Mouse (Mus musculus) mouse trophoblast stem cell (cell line): Measurements from ENCODE around the gene Naxe.

Experiments used
- in situ Hi-C, 2 experiments: fragments of 300-500 bp; cut with MseI, MboI; formaldehyde crosslinking; loops; 2 replicates in 1 of 2; 3 replicates in 1 of 2; pipeline ENCODE4 v1.15.1; 2025

Gene Naxe

GRCm38 (mm10) chr3:88057902-88058696, at the start of gene Naxe:
Gene Naxe (minus strand): TSS chr3:88058495.
- in situ Hi-C loops = no loop called here

GRCm38 (mm10) chr3:88106126-88106525, 47.8 kb upstream of the Naxe start:
- in situ Hi-C loops = no loop called here

- in situ Hi-C loops = no loop called here
Observed at GRCm38 (mm10) chr3:88102611-88103010, 44.3 kb upstream of the Naxe start.

GRCm38 (mm10) chr3:88102196-88102595, 43.9 kb upstream of the Naxe start:
- in situ Hi-C loops = no loop called here

- in situ Hi-C loops = no loop called here
Observed at GRCm38 (mm10) chr3:88101736-88102135, 43.4 kb upstream of the Naxe start.

- in situ Hi-C loops = no loop called here
Observed at GRCm38 (mm10) chr3:88100251-88100650, 42.0 kb upstream of the Naxe start.

GRCm38 (mm10) chr3:88097666-88098065, 39.4 kb upstream of the Naxe start:
- in situ Hi-C loops = no loop called here

- in situ Hi-C loops = no loop called here
Observed at GRCm38 (mm10) chr3:88094126-88094525, 35.8 kb upstream of the Naxe start.

- in situ Hi-C loops = no loop called here
Observed at GRCm38 (mm10) chr3:88090616-88091015, 32.3 kb upstream of the Naxe start.

GRCm38 (mm10) chr3:88090106-88090505, 31.8 kb upstream of the Naxe start:
- in situ Hi-C loops = no loop called here

- in situ Hi-C loops = loop anchor here in 1 of 2 experiments (5.0 kb wide), 1 partner anchor 85 kb away; no protein-coding TSS in a partner anchor
Observed at GRCm38 (mm10) chr3:88087688-88088087, 29.4 kb upstream of the Naxe start.

GRCm38 (mm10) chr3:88085459-88085858, 27.2 kb upstream of the Naxe start:
- in situ Hi-C loops = loop anchor here in 1 of 2 experiments (5.0 kb wide), 1 partner anchor 87 kb away; no protein-coding TSS in a partner anchor

GRCm38 (mm10) chr3:88084001-88084400, 25.7 kb upstream of the Naxe start:
- in situ Hi-C loops = no loop called here

- in situ Hi-C loops = no loop called here
Observed at GRCm38 (mm10) chr3:88082663-88083062, 24.4 kb upstream of the Naxe start.

- in situ Hi-C loops = no loop called here
Observed at GRCm38 (mm10) chr3:88082224-88082618, 23.9 kb upstream of the Naxe start.

- in situ Hi-C loops = no loop called here
Observed at GRCm38 (mm10) chr3:88081345-88082223, 23.3 kb upstream of the Naxe start, which contains the start of gene Iqgap3. Gene Iqgap3 (plus strand): TSS chr3:88081971.

- in situ Hi-C loops = no loop called here
Observed at GRCm38 (mm10) chr3:88078204-88078603, 19.9 kb upstream of the Naxe start, which contains the start of gene Ttc24. Gene Ttc24 (minus strand): TSS chr3:88078304.

- in situ Hi-C loops = no loop called here
Observed at GRCm38 (mm10) chr3:88077441-88077840, 19.1 kb upstream of the Naxe start.

- in situ Hi-C loops = loop anchor here (5.0 kb wide), 2 partner anchors 57 to 67 kb away; no protein-coding TSS in a partner anchor
Observed at GRCm38 (mm10) chr3:88074766-88075165, 16.5 kb upstream of the Naxe start.

- in situ Hi-C loops = loop anchor here (5.0 kb wide), 2 partner anchors 57 to 67 kb away; no protein-coding TSS in a partner anchor
Observed at GRCm38 (mm10) chr3:88074351-88074750, 16.1 kb upstream of the Naxe start.

- in situ Hi-C loops = loop anchor here (5.0 kb wide), 2 partner anchors 56 to 66 kb away; no protein-coding TSS in a partner anchor
Observed at GRCm38 (mm10) chr3:88073631-88074030, 15.3 kb upstream of the Naxe start.

GRCm38 (mm10) chr3:88071783-88072182, 13.5 kb upstream of the Naxe start:
- in situ Hi-C loops = loop anchor here (5.0 kb wide), 2 partner anchors 54 to 64 kb away; no protein-coding TSS in a partner anchor
